Mouse (Mus musculus): Measurements from ENCODE around the gene Itga11. TPM values are rescaled to one million over a fixed set of nuclear protein-coding genes. Genes with fewer than 3 reads are reported as not detected.

Gene Itga11
- total RNA-seq (2014; rRNA removed) (1.7 and 2.1 TPM in 2 replicates), polyA plus RNA-seq (2015; fragmentation: Nextera tagmentation; extraction: Ambion mirVana) (0.47 and 0.50 TPM in 2 replicates)

DNA sequence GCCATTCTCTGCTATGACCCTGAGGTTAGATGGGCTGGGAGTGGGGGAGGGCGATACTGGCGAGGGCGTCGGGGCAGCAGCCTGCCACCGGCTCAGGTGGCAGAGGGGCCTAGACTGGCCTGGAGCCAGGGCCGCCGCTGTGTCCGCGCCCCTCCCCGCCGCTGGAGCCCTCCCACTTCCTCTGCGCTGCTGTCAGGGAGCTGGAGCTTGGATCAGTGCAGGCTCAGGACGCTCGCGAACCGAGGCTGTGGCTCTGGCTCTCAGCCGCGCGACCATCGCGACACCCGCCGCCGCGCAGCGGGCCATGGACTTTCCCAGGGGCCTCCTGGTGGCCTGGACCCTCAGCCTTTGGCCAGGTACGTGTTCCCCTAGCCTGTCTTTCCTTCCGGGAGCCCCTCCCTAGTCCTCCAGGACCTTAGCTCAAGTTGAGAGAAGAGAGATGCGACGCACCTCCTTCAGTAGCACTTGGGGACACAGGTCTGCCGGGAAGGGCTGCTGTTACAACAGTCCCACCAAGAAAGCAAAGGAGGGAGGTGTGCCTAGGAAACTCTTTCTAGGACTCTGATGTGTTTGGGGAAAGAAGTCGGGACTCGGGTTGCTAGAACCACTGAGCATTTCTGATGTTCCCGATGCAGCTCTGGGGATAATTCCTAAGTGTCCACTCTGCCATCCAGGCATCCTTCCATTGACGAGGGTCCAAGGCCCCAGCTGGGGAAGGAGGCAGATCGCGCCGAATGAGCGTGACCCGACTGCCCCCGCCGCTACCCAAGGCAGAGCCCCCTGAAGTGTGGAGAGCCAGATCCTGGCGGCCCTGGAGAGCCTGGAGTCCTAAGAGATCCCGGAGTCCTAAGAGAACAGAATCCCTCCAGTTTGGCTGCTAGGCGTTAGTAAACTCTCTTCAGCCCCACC, at the start of gene Itga11:
Gene Itga11, plus strand, starts transcription at position 186 of the 909 bp plus-strand sequence.
- under 1% methylated on average over 43 of the region's 45 CpGs for WGBS
- ATAC-seq (peak; percentile 43; the same call in 1 of the 2 replicates), DNase-seq (ENCODE audit: low spot score) (peak; percentile 44)
- Histone ChIP-seq H3K4me3 (ENCODE audit: low read length) (peak within 1 kb of the TSS; percentile 27), H3K36me3 (ENCODE audit: insufficient read depth, low read length) (no peaks in the 10 kb centered on the region), H3K9me3 (ENCODE audit: low read length) (no peaks in the 10 kb centered on the region), H3K4me2 (ENCODE audit: low read depth, low read length) (peak within 1 kb of the TSS; percentile 57), H3K27ac (no peak within 1 kb of the TSS), H3K9ac (replicated peaks; ENCODE audit: low read length) (0 out of 2 replicates have a peak within 1 kb of the TSS, but pooled peaks have one; percentile 31), H3K4me1 (ENCODE audit: insufficient read depth, low read length) (peaks cover 8% of the 10 kb centered on the region), H3K27me3 (ENCODE audit: insufficient read depth, low read length) (peaks cover 14% of the 10 kb centered on the region)
- TF ChIP-seq CTCF (IDR thresholded peaks at IDR 0.05; ENCODE audit: low read depth), result no peak

GRCm38 (mm10) chr9:62630631-62631240, 46.9 kb upstream of the Itga11 start:
- Histone ChIP-seq H3K9me3 (ENCODE audit: low read length) (no peaks in the 10 kb centered on the region), H3K9ac (replicated peaks; ENCODE audit: low read length) (no peak overlapping the region), H3K4me1 (ENCODE audit: insufficient read depth, low read length) (no peaks in the 10 kb centered on the region), H3K4me2 (ENCODE audit: low read depth, low read length) (no peak overlapping the region), H3K27ac (no peak overlapping the region), H3K36me3 (ENCODE audit: insufficient read depth, low read length) (no peaks in the 10 kb centered on the region), H3K4me3 (ENCODE audit: low read length) (no peak overlapping the region), H3K27me3 (ENCODE audit: insufficient read depth, low read length) (no peaks in the 10 kb centered on the region)
- DNase-seq (ENCODE audit: low spot score), result peak; percentile 58
- ATAC-seq, result no peak
- 58% methylated on average over 10 of the region's 10 CpGs for WGBS
- TF ChIP-seq CTCF (IDR thresholded peaks at IDR 0.05; ENCODE audit: low read depth), result no peak

- H3K4me3 ChIP-seq (ENCODE audit: low read length), result no peak overlapping the region
- TF ChIP-seq CTCF (IDR thresholded peaks at IDR 0.05; ENCODE audit: low read depth), result no peak
- 75% methylated on average over 6 of the region's 6 CpGs for WGBS
- H3K9me3 ChIP-seq (ENCODE audit: low read length), result no peaks in the 10 kb centered on the region
- H3K27ac ChIP-seq, result no peak overlapping the region
- ATAC-seq (no peak), DNase-seq (ENCODE audit: low spot score) (no peak)
- H3K27me3 ChIP-seq (ENCODE audit: insufficient read depth, low read length), result no peaks in the 10 kb centered on the region
- H3K4me1 ChIP-seq (ENCODE audit: insufficient read depth, low read length), result no peaks in the 10 kb centered on the region
- H3K4me2 ChIP-seq (ENCODE audit: low read depth, low read length), result no peak overlapping the region
- H3K9ac ChIP-seq (replicated peaks; ENCODE audit: low read length), result no peak overlapping the region
- H3K36me3 ChIP-seq (ENCODE audit: insufficient read depth, low read length), result no peaks in the 10 kb centered on the region
Measured at GRCm38 (mm10) chr9:62632392-62632791, 45.2 kb upstream of the Itga11 start.

GRCm38 (mm10) chr9:62638045-62638444, 39.6 kb upstream of the Itga11 start:
- 59% methylated on average over 6 of the region's 6 CpGs for WGBS
- H3K27ac ChIP-seq, result no peak overlapping the region
- DNase-seq (ENCODE audit: low spot score) (no peak), ATAC-seq (no peak)
- no peaks in the 10 kb centered on the region for H3K36me3 ChIP-seq (ENCODE audit: insufficient read depth, low read length)
- H3K9ac ChIP-seq (replicated peaks; ENCODE audit: low read length), result no peak overlapping the region
- H3K9me3 ChIP-seq (ENCODE audit: low read length), result no peaks in the 10 kb centered on the region
- no peaks in the 10 kb centered on the region for H3K4me1 ChIP-seq (ENCODE audit: insufficient read depth, low read length)
- no peak overlapping the region for H3K4me2 ChIP-seq (ENCODE audit: low read depth, low read length)
- H3K4me3 ChIP-seq (ENCODE audit: low read length), result no peak overlapping the region
- TF ChIP-seq CTCF (IDR thresholded peaks at IDR 0.05; ENCODE audit: low read depth), result no peak
- H3K27me3 ChIP-seq (ENCODE audit: insufficient read depth, low read length), result no peaks in the 10 kb centered on the region

DNA sequence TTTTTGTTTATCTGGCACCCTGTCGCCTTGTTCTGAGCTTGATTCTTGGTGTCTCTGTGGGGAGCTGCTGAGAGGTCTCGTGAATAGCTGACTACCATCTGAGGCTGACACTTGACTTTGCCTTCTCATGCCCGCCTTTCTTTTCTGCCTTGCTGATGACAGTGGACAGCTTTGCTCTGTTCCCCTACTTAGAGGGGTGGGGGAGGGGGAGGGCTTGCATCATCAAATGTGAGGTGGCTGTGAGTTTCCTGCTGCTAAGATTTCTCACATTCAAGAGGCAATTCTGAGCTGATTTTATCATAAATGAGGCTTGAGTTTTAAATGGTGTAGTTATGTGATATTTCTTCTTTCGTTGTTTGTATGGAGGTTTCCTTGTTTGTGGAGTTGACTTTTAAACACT, 37.9 kb upstream of the Itga11 start:
- ATAC-seq (no peak), DNase-seq (ENCODE audit: low spot score) (no peak)
- H3K4me2 ChIP-seq (ENCODE audit: low read depth, low read length), result no peak overlapping the region
- no peak for TF ChIP-seq CTCF (IDR thresholded peaks at IDR 0.05; ENCODE audit: low read depth)
- H3K9ac ChIP-seq (replicated peaks; ENCODE audit: low read length), result no peak overlapping the region
- no peaks in the 10 kb centered on the region for H3K36me3 ChIP-seq (ENCODE audit: insufficient read depth, low read length)
- H3K9me3 ChIP-seq (ENCODE audit: low read length), result no peaks in the 10 kb centered on the region
- 56% methylated on average over 4 of the region's 4 CpGs for WGBS
- H3K27me3 ChIP-seq (ENCODE audit: insufficient read depth, low read length), result no peaks in the 10 kb centered on the region
- H3K27ac ChIP-seq, result no peak overlapping the region
- H3K4me3 ChIP-seq (ENCODE audit: low read length), result no peak overlapping the region
- H3K4me1 ChIP-seq (ENCODE audit: insufficient read depth, low read length), result no peaks in the 10 kb centered on the region

DNA sequence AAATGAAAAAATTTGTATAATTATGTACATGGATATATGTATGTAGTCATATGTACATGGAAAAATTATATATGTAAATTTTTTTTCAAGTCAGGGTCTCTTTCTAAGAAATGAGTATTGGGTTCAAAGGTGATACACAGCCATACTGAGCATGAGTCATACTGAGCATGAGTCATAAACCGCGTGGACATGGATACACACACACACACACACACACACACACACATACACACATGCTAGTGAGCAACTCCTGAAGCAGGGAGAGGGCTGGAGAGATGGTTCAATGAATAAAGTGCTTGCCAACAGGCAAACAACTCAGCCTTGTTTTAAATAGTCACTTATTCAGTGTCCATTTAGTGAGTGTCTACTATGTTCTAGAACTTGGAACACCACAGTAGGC, 37.4 kb upstream of the Itga11 start:
- DNase-seq (ENCODE audit: low spot score), result no peak
- no peak for ATAC-seq
- no peak overlapping the region for H3K4me3 ChIP-seq (ENCODE audit: low read length)
- 94% methylated on average over 2 of the region's 2 CpGs for WGBS
- H3K36me3 ChIP-seq (ENCODE audit: insufficient read depth, low read length), result no peaks in the 10 kb centered on the region
- no peak for TF ChIP-seq CTCF (IDR thresholded peaks at IDR 0.05; ENCODE audit: low read depth)
- H3K27ac ChIP-seq, result no peak overlapping the region
- no peak overlapping the region for H3K4me2 ChIP-seq (ENCODE audit: low read depth, low read length)
- H3K27me3 ChIP-seq (ENCODE audit: insufficient read depth, low read length), result no peaks in the 10 kb centered on the region
- H3K9me3 ChIP-seq (ENCODE audit: low read length), result no peaks in the 10 kb centered on the region
- H3K4me1 ChIP-seq (ENCODE audit: insufficient read depth, low read length), result no peaks in the 10 kb centered on the region
- H3K9ac ChIP-seq (replicated peaks; ENCODE audit: low read length), result no peak overlapping the region

Data from hindbrain, postnatal 0 days (tissue).